8 mouse cellular contexts compared by ENCODE assay signal in the genomic region with DNA sequence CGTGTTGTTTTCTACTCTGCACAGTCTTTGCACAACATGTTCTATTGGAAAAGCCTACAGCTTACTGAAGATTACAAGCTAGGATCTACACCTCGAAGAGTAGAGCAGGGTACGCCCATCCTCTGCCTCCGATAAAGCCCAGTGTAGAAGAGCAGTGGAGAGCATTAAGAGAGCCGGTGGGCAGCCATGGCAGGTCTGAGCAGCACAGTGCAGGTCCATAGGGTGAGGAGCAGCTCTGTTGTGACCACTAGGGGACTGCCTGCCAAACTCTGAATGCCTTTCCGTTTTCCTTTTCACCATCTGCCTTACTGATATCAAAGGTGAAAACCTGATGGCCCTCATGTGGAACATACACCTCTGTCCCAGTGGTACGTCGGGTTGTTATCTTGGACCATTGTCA. TPM values are rescaled to one million over a fixed set of nuclear protein-coding genes. Genes with fewer than 3 reads are reported as not detected.
A peak's percentile ranks its signal among the peaks of the same experiment; 100 is the strongest.
DNase-seq lines count a peak whose midpoint lies in the region; ATAC-seq and TF ChIP-seq lines count a peak whose summit lies in the region.

No protein-coding gene starts in this region.

- no peak for ATAC-seq in heart, postnatal 0 days (ENCODE audit: insufficient read depth, low read depth)
- ATAC-seq in liver, embryonic 11.5 days (replicated peaks; ENCODE audit: low FRiP score) = peak; percentile 58
- ATAC-seq in neutrophil, adult 5-6 weeks (ENCODE audit: extremely low read depth, insufficient number of reproducible peaks, low FRiP score, poor library complexity, severe bottlenecking) = peak; percentile 43; the same call in 1 of the 2 replicates

- H3K27ac ChIP-seq in kidney, adult 2 months (ENCODE audit: insufficient read depth, low read depth, low read length) = no peak overlapping the region
- H3K27ac ChIP-seq in bone marrow macrophage, adult 2 months (ENCODE audit: insufficient read depth, low read depth, low read length) = peak overlapping the region; percentile 66
- peak overlapping the region; percentile 22; the same call in 1 of the 2 replicates for H3K27ac ChIP-seq in heart, postnatal 0 days (ENCODE audit: low read depth)
- 0 out of 2 replicates have a peak overlapping the region, but pooled peaks have one; percentile 48 for H3K27ac ChIP-seq in liver, embryonic 11.5 days (ENCODE audit: low read depth, low read length)

- H3K9me3 ChIP-seq in heart, postnatal 0 days (replicated peaks; ENCODE audit: control insufficient read depth, low read length) = no peaks in the 10 kb centered on the region
- H3K9me3 ChIP-seq in liver, embryonic 11.5 days (ENCODE audit: control insufficient read depth, low read length) = no peaks in the 10 kb centered on the region

- no peak for TF ChIP-seq EP300 in heart, postnatal 0 days (IDR thresholded peaks at IDR 0.05; ENCODE audit: low read depth)

- peaks cover 11% of the 10 kb centered on the region for H3K4me1 ChIP-seq in kidney, adult 2 months (ENCODE audit: control insufficient read depth, insufficient read depth, low read length)
- H3K4me1 ChIP-seq in bone marrow macrophage, adult 2 months (ENCODE audit: control insufficient read depth, insufficient read depth, low read length) = peaks cover 49% of the 10 kb centered on the region
- peaks cover 14% of the 10 kb centered on the region for H3K4me1 ChIP-seq in heart, postnatal 0 days (ENCODE audit: control insufficient read depth, insufficient read depth)
- peaks cover 30% of the 10 kb centered on the region for H3K4me1 ChIP-seq in liver, embryonic 11.5 days (replicated peaks; ENCODE audit: control insufficient read depth, insufficient read depth, low read length)

- no peaks in the 10 kb centered on the region for H3K27me3 ChIP-seq in kidney, adult 2 months (replicated peaks; ENCODE audit: control insufficient read depth, insufficient read depth, low read length)
- no peaks in the 10 kb centered on the region for H3K27me3 ChIP-seq in heart, postnatal 0 days (ENCODE audit: control insufficient read depth, insufficient read depth, low read length)
- no peaks in the 10 kb centered on the region for H3K27me3 ChIP-seq in liver, embryonic 11.5 days (replicated peaks; ENCODE audit: control insufficient read depth, insufficient read depth, low read length)

- peak overlapping the region; percentile 95; the same call in 1 of the 2 replicates for H3K4me2 ChIP-seq in heart, postnatal 0 days (ENCODE audit: low read depth, low read length)
- H3K4me2 ChIP-seq in liver, embryonic 11.5 days = peak overlapping the region; percentile 95

- peak; percentile 57 for TF ChIP-seq CTCF in kidney, adult 2 months (conservative IDR thresholded peaks at IDR 0.05; ENCODE audit: insufficient read depth, insufficient read length, low read depth, low read length)
- peak; percentile 45 for TF ChIP-seq CTCF in bone marrow macrophage, adult 2 months (IDR thresholded peaks at IDR 0.05; ENCODE audit: low read depth, low read length)
- peak; percentile 43 for TF ChIP-seq CTCF in heart, postnatal 0 days (IDR thresholded peaks at IDR 0.05; ENCODE audit: low read depth)

- peak; percentile 23 for DNase-seq in kidney, adult 2 months
- no peak for DNase-seq in kidney, adult 11 months
- peak; percentile 48 for DNase-seq in heart, postnatal 0 days (ENCODE audit: low spot score)
- no peak for DNase-seq in liver, embryonic 11.5 days (ENCODE audit: low spot score)
- DNase-seq in layer of hippocampus, postnatal 14 days (ENCODE audit: low spot score in 2 of 2) = no peak
- DNase-seq in right cerebral cortex, postnatal 14 days = no peak

- H3K36me3 ChIP-seq in kidney, adult 2 months (ENCODE audit: control insufficient read depth, insufficient read depth, low read length) = no peaks in the 10 kb centered on the region
- 0 out of 2 replicates have a peak, but pooled peaks cover 10% of the 10 kb centered on the region for H3K36me3 ChIP-seq in heart, postnatal 0 days (replicated peaks; ENCODE audit: control insufficient read depth, insufficient read depth, low read length)
- H3K36me3 ChIP-seq in liver, embryonic 11.5 days (ENCODE audit: control insufficient read depth, insufficient read depth, low read length) = no peaks in the 10 kb centered on the region; the same call in 1 of the 2 replicates

- WGBS in kidney, adult 2 months = 38% methylated on average over 8 of the region's 8 CpGs
- WGBS in heart, postnatal 0 days = 30% methylated on average over 8 of the region's 8 CpGs
- 42% methylated on average over 8 of the region's 8 CpGs for WGBS in liver, embryonic 11.5 days

- no peak for TF ChIP-seq POLR2A in kidney, adult 2 months (IDR thresholded peaks at IDR 0.05; ENCODE audit: low read depth, low read length)
- no peak for TF ChIP-seq POLR2A in bone marrow macrophage, adult 2 months (IDR thresholded peaks at IDR 0.05; ENCODE audit: borderline replicate concordance, low read depth, low read length)

- no peak overlapping the region for H3K4me3 ChIP-seq in kidney, adult 2 months (ENCODE audit: insufficient read depth, low read depth, low read length)
- peak overlapping the region; percentile 95 for H3K4me3 ChIP-seq in bone marrow macrophage, adult 2 months (ENCODE audit: insufficient read depth, low read length)
- H3K4me3 ChIP-seq in heart, postnatal 0 days (ENCODE audit: low read depth, low read length) = no peak overlapping the region
- H3K4me3 ChIP-seq in liver, embryonic 11.5 days (ENCODE audit: low read depth, low read length) = peak overlapping the region; percentile 84

- H3K9ac ChIP-seq in heart, postnatal 0 days (replicated peaks; ENCODE audit: low read depth, low read length) = no peak overlapping the region
- H3K9ac ChIP-seq in liver, embryonic 11.5 days (ENCODE audit: low read depth, low read length) = no peak overlapping the region

RNA-seq across cellular contexts. Expression of a gene that starts 1.8 kb away (rescaled TPM):
- 37.2 and 38.5 TPM in 2 replicates for polyA plus RNA-seq in kidney, adult 2 months (2012; rRNA removed)
- polyA plus RNA-seq in bone marrow macrophage, adult 2 months (2012; ENCODE audit: insufficient read depth, insufficient read length, missing spikeins) = 86.4 and 92.4 TPM in 2 replicates
- 23.5 and 69.6 TPM in 2 replicates for total RNA-seq in heart, postnatal 0 days (2014; rRNA removed; ENCODE audit: low replicate concordance)
- 77.9 and 79.3 TPM in 2 replicates for polyA plus RNA-seq in heart, postnatal 0 days (2015; fragmentation: Nextera tagmentation; extraction: Ambion mirVana)
- polyA plus RNA-seq in liver, embryonic 11.5 days (2014; fragmentation: Nextera tagmentation; extraction: Ambion mirVana) = 78.5 and 81.4 TPM in 2 replicates
- total RNA-seq in neutrophil, adult 5-6 weeks (2017) = 34.9 and 42.0 TPM in 2 replicates
- 10 to 100 TPM; 57.2 to 57.4 TPM for total RNA-seq in layer of hippocampus, postnatal 14 days (2021)

RNA-seq across cellular contexts. Expression of a gene that starts 46.2 kb away (rescaled TPM):
- 113 and 125 TPM in 2 replicates for polyA plus RNA-seq in kidney, adult 2 months (2012; rRNA removed)
- 19.2 and 22.6 TPM in 2 replicates for polyA plus RNA-seq in bone marrow macrophage, adult 2 months (2012; ENCODE audit: insufficient read depth, insufficient read length, missing spikeins)
- 14.0 and 18.5 TPM in 2 replicates for total RNA-seq in heart, postnatal 0 days (2014; rRNA removed; ENCODE audit: low replicate concordance)
- 9.6 and 10.0 TPM in 2 replicates for polyA plus RNA-seq in heart, postnatal 0 days (2015; fragmentation: Nextera tagmentation; extraction: Ambion mirVana)
- polyA plus RNA-seq in liver, embryonic 11.5 days (2014; fragmentation: Nextera tagmentation; extraction: Ambion mirVana) = 36.9 and 37.0 TPM in 2 replicates
- total RNA-seq in neutrophil, adult 5-6 weeks (2017) = 19.5 and 21.2 TPM in 2 replicates
- total RNA-seq in layer of hippocampus, postnatal 14 days (2021) = 10 to 100 TPM; 12.7 to 13.4 TPM

Comparison
In these comparisons a context has a peak if more than half of its experiments do, and no peak if none do; other contexts are left out.
1. DNase-seq: peak in kidney, adult 2 months (single experiment) and heart, postnatal 0 days (single experiment); none in kidney, adult 11 months (single experiment), liver, embryonic 11.5 days (single experiment), layer of hippocampus, postnatal 14 days (0 of 2) and right cerebral cortex, postnatal 14 days (single experiment).
2. H3K4me3 ChIP-seq: peak in bone marrow macrophage, adult 2 months (single experiment) and liver, embryonic 11.5 days (single experiment); none in kidney, adult 2 months (single experiment) and heart, postnatal 0 days (single experiment).
3. Peak in every context shown above with its lines, with median percentiles within 50 percentile points of each other: CTCF ChIP-seq.